Mouse (Mus musculus) NIH3T3 (cell line): ENCODE results near the gene Apol7c.
"Not testable (repeated sequence)": the region's sequence is repeated elsewhere in the genome, so short reads cannot be mapped to it uniquely, and the experiment has no call there.

Source experiments
- DNase-seq: peaks from one replicate; pipeline ENCODE4 v3.0.0-alpha.2; 2012; ENCODE audit warnings: low read depth

The Apol7c gene

GRCm38 (mm10) chr15:77533216-77533615 lies at the start of gene Apol7c:
Gene Apol7c (minus strand): TSS chr15:77533316.
- no peak for DNase-seq

GRCm38 (mm10) chr15:77581681-77582080 lies 48.6 kb upstream of the Apol7c start:
- no peak for DNase-seq

GRCm38 (mm10) chr15:77579311-77579710 lies 46.2 kb upstream of the Apol7c start:
- DNase-seq, result no peak

- peak; percentile 77 for DNase-seq
Measured at GRCm38 (mm10) chr15:77578801-77579200, 45.7 kb upstream of the Apol7c start.

- DNase-seq, result no peak
Measured at GRCm38 (mm10) chr15:77563219-77563618, 30.1 kb upstream of the Apol7c start.

- DNase-seq, result no peak
Measured at GRCm38 (mm10) chr15:77561792-77562191, 28.7 kb upstream of the Apol7c start, which contains the start of gene 1700025B11Rik. Gene 1700025B11Rik (minus strand): TSS chr15:77561892.

- not testable (repeated sequence) for DNase-seq
Measured at GRCm38 (mm10) chr15:77539221-77539620, 6.1 kb upstream of the Apol7c start.

- peak; percentile 72 for DNase-seq
Measured at GRCm38 (mm10) chr15:77523186-77523843, 9.8 kb downstream of the Apol7c start.

GRCm38 (mm10) chr15:77520596-77520995 lies 12.5 kb downstream of the Apol7c start:
- not testable (repeated sequence) for DNase-seq

- not testable (repeated sequence) for DNase-seq
Measured at GRCm38 (mm10) chr15:77507966-77508365, 25.1 kb downstream of the Apol7c start, which contains the start of gene Apol11a. Gene Apol11a (plus strand): TSS chr15:77508271.

GRCm38 (mm10) chr15:77494694-77495093 lies 38.4 kb downstream of the Apol7c start:
- DNase-seq, result not testable (repeated sequence)

- DNase-seq, result not testable (repeated sequence)
Measured at GRCm38 (mm10) chr15:77493181-77493580, 39.9 kb downstream of the Apol7c start.

GRCm38 (mm10) chr15:77482140-77482794 lies 50.8 kb downstream of the Apol7c start:
- no peak for DNase-seq

GRCm38 (mm10) chr15:77476693-77477092 lies 56.4 kb downstream of the Apol7c start, which contains the start of gene Apol10a:
Gene Apol10a (plus strand): TSS chr15:77477047.
- not testable (repeated sequence) for DNase-seq
